Mouse (Mus musculus) liver, adult 2 months (tissue): ENCODE results near the gene Irgc1. TPM values are rescaled to one million over a fixed set of nuclear protein-coding genes. Genes with fewer than 3 reads are reported as not detected.

Source experiments
- DNase-seq: peaks from one replicate; pipeline ENCODE4 v3.0.0-alpha.2; 2011; ENCODE audit warnings: low read depth, low spot score; ENCODE audit errors: extremely low read depth
- H3K27ac ChIP-seq: fragments of 200-500 bp; replicated peaks from 2 replicates; pipeline ENCODE4 v1.5.1; 2012; ENCODE audit warnings: low read depth, mild to moderate bottlenecking, control low read depth, inconsistent platforms, low read length; ENCODE audit not compliant: insufficient read depth
- H3K27me3 ChIP-seq: fragments of 200-500 bp; 2 replicates; pipeline ENCODE4 v1.6.1; 2012; ENCODE audit warnings: mild to moderate bottlenecking, moderate library complexity, low read length, inconsistent platforms; ENCODE audit not compliant: control insufficient read depth, insufficient read depth
- H3K36me3 ChIP-seq: fragments of 200-500 bp; 2 replicates; pipeline ENCODE4 v1.6.1; 2012; ENCODE audit warnings: low read length, inconsistent platforms; ENCODE audit not compliant: control insufficient read depth, insufficient read depth
- H3K4me1 ChIP-seq: fragments of 200-500 bp; 2 replicates; pipeline ENCODE4 v1.6.1; 2011; ENCODE audit warnings: low read length; ENCODE audit not compliant: control insufficient read depth, insufficient read depth
- H3K4me3 ChIP-seq: fragments of 200-500 bp; 2 replicates; pipeline ENCODE4 v1.5.1; 2011; ENCODE audit warnings: low read depth, mild to moderate bottlenecking, control low read depth, low read length, moderate library complexity; ENCODE audit not compliant: insufficient read depth
- H3K79me2 ChIP-seq: fragments of 200-500 bp; 2 replicates; pipeline ENCODE4 v1.6.1; 2012; ENCODE audit warnings: inconsistent platforms, mild to moderate bottlenecking, low read length, moderate library complexity; ENCODE audit not compliant: control insufficient read depth, insufficient read depth
- H3K9ac ChIP-seq: fragments of 200-500 bp; 2 replicates; pipeline ENCODE4 v1.6.1; 2012; ENCODE audit warnings: low read depth, mild to moderate bottlenecking, control low read depth, inconsistent platforms, low read length
- CTCF ChIP-seq: fragments of 200-500 bp; IDR thresholded peaks from 2 replicates; pipeline ENCODE4 v1.5.1; 2011; ENCODE audit warnings: low read depth, low read length, control low read depth
- POLR2A ChIP-seq: fragments of 200-500 bp; IDR thresholded peaks from 2 replicates; pipeline ENCODE4 v1.6.1; 2011; ENCODE audit warnings: low read length, control low read depth; ENCODE audit not compliant: insufficient read depth; ENCODE audit errors: extremely low read depth
- WGBS: fragments of 180-500 bp; shearing (Covaris S2); methylation state at CpG from one replicate; pipeline ENCODE4 v1.1.7; 2018; 5-methylcytosine and 5-hydroxymethylcytosine counted together
- polyA plus RNA-seq: library from polyadenylated mRNA; depleted of rRNA; stranded (reverse); fragments of >200 nt; gene quantifications from 2 replicates; pipeline ENCODE4 v1.2.3, GENCODE M21; 2012
- total RNA-seq: library from RNA; depleted of rRNA; stranded (reverse); fragments of >200 nt; gene quantifications from 2 replicates; pipeline ENCODE4 v1.2.3, GENCODE M21; 2014

Irgc1 gene
- total and polyA plus RNA-seq, 2 experiments, result not detected

- H3K27ac ChIP-seq, result no peak overlapping the region
- H3K36me3 ChIP-seq, result no peaks in the 10 kb centered on the region
- H3K79me2 ChIP-seq, result no peaks in the 10 kb centered on the region
- no peaks in the 10 kb centered on the region for H3K4me1 ChIP-seq
- H3K4me3 ChIP-seq, result no peak overlapping the region
- no peak for TF ChIP-seq POLR2A
- TF ChIP-seq CTCF, result no peak
- no peaks in the 10 kb centered on the region for H3K27me3 ChIP-seq
- no peak overlapping the region for H3K9ac ChIP-seq
- no peak for DNase-seq
- 77% methylated on average over 10 of the region's 10 CpGs for WGBS
These were observed 5.8 kb upstream of the Irgc1 start for GRCm38 (mm10) chr7:24457726-24458370.

- H3K9ac ChIP-seq, result no peak overlapping the region
- no peaks in the 10 kb centered on the region for H3K4me1 ChIP-seq
- no peak overlapping the region for H3K4me3 ChIP-seq
- no peak overlapping the region for H3K27ac ChIP-seq
- H3K79me2 ChIP-seq, result no peaks in the 10 kb centered on the region
- no peaks in the 10 kb centered on the region for H3K36me3 ChIP-seq
- no peak for DNase-seq
- TF ChIP-seq CTCF, result no peak
- TF ChIP-seq POLR2A, result no peak
- H3K27me3 ChIP-seq, result no peaks in the 10 kb centered on the region
- 64% methylated on average over 5 of the region's 5 CpGs for WGBS
These were observed 3.6 kb upstream of the Irgc1 start for GRCm38 (mm10) chr7:24455726-24456125.

GRCm38 (mm10) chr7:24454199-24454598 lies 2.1 kb upstream of the Irgc1 start:
- no peak overlapping the region for H3K27ac ChIP-seq
- TF ChIP-seq CTCF (no peak), POLR2A (no peak)
- no peak overlapping the region for H3K4me3 ChIP-seq
- H3K79me2 ChIP-seq, result no peaks in the 10 kb centered on the region
- no peak for DNase-seq
- H3K27me3 ChIP-seq, result no peaks in the 10 kb centered on the region
- H3K4me1 ChIP-seq, result no peaks in the 10 kb centered on the region
- H3K36me3 ChIP-seq, result no peaks in the 10 kb centered on the region
- no peak overlapping the region for H3K9ac ChIP-seq
- WGBS, result 64% methylated on average over 2 of the region's 2 CpGs

GRCm38 (mm10) chr7:24450585-24451017 lies 1.5 kb downstream of the Irgc1 start:
- Histone ChIP-seq H3K79me2 (no peaks in the 10 kb centered on the region), H3K4me1 (no peaks in the 10 kb centered on the region), H3K27ac (no peak overlapping the region), H3K27me3 (no peaks in the 10 kb centered on the region), H3K4me3 (no peak overlapping the region), H3K36me3 (no peaks in the 10 kb centered on the region), H3K9ac (no peak overlapping the region)
- 60% methylated on average over 9 of the region's 9 CpGs for WGBS
- TF ChIP-seq POLR2A (no peak), CTCF (no peak)
- DNase-seq, result no peak

GRCm38 (mm10) chr7:24448782-24449517 lies 3.1 kb downstream of the Irgc1 start:
- Histone ChIP-seq H3K9ac (no peak overlapping the region), H3K36me3 (no peaks in the 10 kb centered on the region), H3K4me3 (no peak overlapping the region), H3K27ac (no peak overlapping the region), H3K79me2 (no peaks in the 10 kb centered on the region), H3K27me3 (no peaks in the 10 kb centered on the region), H3K4me1 (no peaks in the 10 kb centered on the region)
- 57% methylated on average over 14 of the region's 14 CpGs for WGBS
- no peak for DNase-seq
- TF ChIP-seq CTCF, result no peak
